In genomic region chr17:13830636-13831341, GRCm38 (mm10) we compare ENCODE assay signal across 9 mouse cellular contexts.
DNase-seq lines count a peak whose midpoint lies in the region; ATAC-seq and TF ChIP-seq lines count a peak whose summit lies in the region.
"Had no signal": no experiment of that assay in that cellular context is flagged by ENCODE, and none has a peak within 500 bp of the region (broad histone marks: within the 10 kb centered on the region; RNA-seq: fewer than 3 reads in every experiment).

No protein-coding gene starts in this region.

- peak; percentile 87 for TF ChIP-seq CTCF in heart, postnatal 0 days (IDR thresholded peaks at IDR 0.05; ENCODE audit: low read depth)

- no peaks in the 10 kb centered on the region for H3K9me3 ChIP-seq in embryonic facial prominence, embryonic 11.5 days (replicated peaks; ENCODE audit: control insufficient read depth, low read length)
- no peaks in the 10 kb centered on the region for H3K9me3 ChIP-seq in embryonic facial prominence, embryonic 10.5 days
- no peaks in the 10 kb centered on the region for H3K9me3 ChIP-seq in heart, postnatal 0 days (replicated peaks; ENCODE audit: control insufficient read depth, low read length)
- H3K9me3 ChIP-seq: G1E had no signal

- WGBS in embryonic facial prominence, embryonic 11.5 days = 89% methylated on average over 1 of the region's 1 CpGs
- 87% methylated on average over 1 of the region's 1 CpGs for WGBS in embryonic facial prominence, embryonic 10.5 days
- WGBS in heart, postnatal 0 days = 79% methylated on average over 1 of the region's 1 CpGs

- no peak for TF ChIP-seq EP300 in heart, postnatal 0 days (IDR thresholded peaks at IDR 0.05; ENCODE audit: low read depth)

- no peak overlapping the region for H3K4me3 ChIP-seq in embryonic facial prominence, embryonic 11.5 days (ENCODE audit: low read depth, low read length)
- H3K4me3 ChIP-seq in embryonic facial prominence, embryonic 10.5 days = no peak overlapping the region
- no peak overlapping the region for H3K4me3 ChIP-seq in heart, postnatal 0 days (ENCODE audit: low read depth, low read length)

- no peak overlapping the region for H3K4me2 ChIP-seq in embryonic facial prominence, embryonic 11.5 days (ENCODE audit: low read depth, low read length)
- H3K4me2 ChIP-seq in heart, postnatal 0 days (ENCODE audit: low read depth, low read length) = no peak overlapping the region

- no peak overlapping the region for H3K9ac ChIP-seq in embryonic facial prominence, embryonic 11.5 days (replicated peaks; ENCODE audit: low read length)
- no peak overlapping the region for H3K9ac ChIP-seq in heart, postnatal 0 days (replicated peaks; ENCODE audit: low read depth, low read length)

- intact Hi-C loops in left cerebral cortex, postnatal 14 days (cut with DNase I) = loop anchor here (1.0 kb wide), 1 partner anchor 358 kb away; no protein-coding TSS in a partner anchor

- no peaks in the 10 kb centered on the region for H3K27me3 ChIP-seq in embryonic facial prominence, embryonic 11.5 days (ENCODE audit: control insufficient read depth, insufficient read depth, low read length)
- H3K27me3 ChIP-seq in embryonic facial prominence, embryonic 10.5 days (replicated peaks; ENCODE audit: low read depth, poor library complexity, severe bottlenecking) = no peaks in the 10 kb centered on the region
- no peaks in the 10 kb centered on the region for H3K27me3 ChIP-seq in heart, postnatal 0 days (ENCODE audit: control insufficient read depth, insufficient read depth, low read length)

- no peaks in the 10 kb centered on the region for H3K4me1 ChIP-seq in embryonic facial prominence, embryonic 11.5 days (ENCODE audit: control insufficient read depth, insufficient read depth, low read length)
- no peaks in the 10 kb centered on the region for H3K4me1 ChIP-seq in embryonic facial prominence, embryonic 10.5 days
- H3K4me1 ChIP-seq in heart, postnatal 0 days (ENCODE audit: control insufficient read depth, insufficient read depth) = no peaks in the 10 kb centered on the region

- no peak for ATAC-seq in embryonic facial prominence, embryonic 11.5 days (replicated peaks; ENCODE audit: insufficient number of reproducible peaks, low FRiP score, low TSS enrichment, low read depth)
- ATAC-seq in heart, postnatal 0 days (ENCODE audit: insufficient read depth, low read depth) = no peak

- peak; percentile 79 for DNase-seq in embryonic facial prominence, embryonic 11.5 days (ENCODE audit: low spot score)
- DNase-seq in embryonic facial prominence, embryonic 10.5 days (ENCODE audit: low spot score) = no peak
- DNase-seq in testis, postnatal 10 days (ENCODE audit: low spot score) = peak; percentile 55
- DNase-seq in testis, postnatal 14 days (ENCODE audit: low spot score) = no peak
- DNase-seq in heart, postnatal 0 days (ENCODE audit: low spot score) = peak; percentile 61
- DNase-seq in left cerebral cortex, postnatal 14 days (ENCODE audit: low spot score in 2 of 2) = peak; percentile 76 to 81
- peak; percentile 87 for DNase-seq in retina, embryonic 14.5 days (ENCODE audit: low spot score)
- no peak for DNase-seq in spleen, postnatal 14 days (ENCODE audit: low spot score in 2 of 2)

- H3K27ac ChIP-seq in embryonic facial prominence, embryonic 11.5 days (replicated peaks; ENCODE audit: low read depth, low read length) = no peak overlapping the region
- H3K27ac ChIP-seq in embryonic facial prominence, embryonic 10.5 days (replicated peaks) = no peak overlapping the region
- no peak overlapping the region for H3K27ac ChIP-seq in heart, postnatal 0 days (ENCODE audit: low read depth)

- H3K36me3 ChIP-seq in embryonic facial prominence, embryonic 11.5 days (replicated peaks; ENCODE audit: control insufficient read depth, insufficient read depth, low read depth, low read length) = no peaks in the 10 kb centered on the region
- peaks cover 51% of the 10 kb centered on the region for H3K36me3 ChIP-seq in embryonic facial prominence, embryonic 10.5 days (replicated peaks)
- H3K36me3 ChIP-seq in heart, postnatal 0 days (replicated peaks; ENCODE audit: control insufficient read depth, insufficient read depth, low read length) = peaks cover 55% of the 10 kb centered on the region
- H3K36me3 ChIP-seq: G1E had no signal

Comparison
In these comparisons a context has a peak if more than half of its experiments do, and no peak if none do; other contexts are left out.
1. DNase-seq: peak in embryonic facial prominence, embryonic 11.5 days (single experiment), testis, postnatal 10 days (single experiment), heart, postnatal 0 days (single experiment), left cerebral cortex, postnatal 14 days (2 of 2) and retina, embryonic 14.5 days (single experiment); none in embryonic facial prominence, embryonic 10.5 days (single experiment), testis, postnatal 14 days (single experiment) and spleen, postnatal 14 days (0 of 2).